Mouse (Mus musculus): Measurements from ENCODE around the gene S100a3.

S100a3 gene

DNA sequence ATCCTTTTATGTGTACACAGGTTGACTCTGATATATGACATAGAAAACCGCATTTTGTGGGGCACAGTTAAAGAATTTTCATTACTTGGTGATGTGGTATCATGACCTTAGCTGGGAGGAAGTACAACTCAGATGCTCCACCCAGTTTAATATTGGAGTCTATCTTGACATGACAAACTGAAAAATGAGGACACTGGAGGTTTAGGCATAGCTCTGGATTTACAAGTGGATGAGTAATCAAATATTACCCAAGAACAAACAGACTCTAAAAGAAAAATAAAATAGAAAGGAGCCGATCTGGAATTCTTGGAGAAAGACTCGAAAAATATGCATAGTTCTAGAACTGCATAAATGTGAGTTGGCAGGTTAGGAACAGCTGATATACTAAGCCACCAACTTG, 14.9 kb downstream of the S100a3 start:
- DNase-seq = no peak

DNA sequence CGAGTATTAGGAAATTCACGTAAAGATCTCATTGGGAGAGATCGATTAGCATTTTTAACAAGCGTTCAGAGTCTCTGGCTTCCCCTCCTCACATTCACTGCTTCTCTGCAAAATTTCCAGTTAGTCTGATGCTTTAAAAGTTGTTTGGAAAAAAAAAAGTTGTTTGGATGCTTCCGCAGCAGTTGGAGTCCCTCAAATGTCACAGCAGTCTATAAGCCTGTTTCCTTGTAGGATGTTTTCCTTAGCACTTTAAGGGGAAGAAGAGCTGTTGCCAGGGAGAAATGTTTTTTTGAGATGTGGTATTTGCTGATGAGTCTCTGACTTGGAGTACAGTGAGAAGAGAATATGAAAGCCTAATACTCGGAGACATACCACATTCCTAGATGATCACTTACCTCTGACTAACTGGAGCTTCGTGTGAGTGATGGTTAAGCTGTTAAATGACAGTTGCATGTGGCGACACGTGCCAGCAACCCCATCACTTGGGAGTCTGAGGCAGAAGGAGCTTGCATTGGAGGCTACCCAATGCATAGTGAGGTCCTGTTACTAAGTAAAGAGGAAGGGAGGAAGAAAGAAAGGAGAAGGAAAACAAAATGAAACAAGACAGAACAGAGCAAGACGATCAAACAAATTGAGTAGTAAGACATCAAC, 16.1 kb downstream of the S100a3 start:
- peak; percentile 46 for DNase-seq

GRCm38 (mm10) chr3:90579433-90579832, 19.1 kb downstream of the S100a3 start:
- no peak for DNase-seq

DNA sequence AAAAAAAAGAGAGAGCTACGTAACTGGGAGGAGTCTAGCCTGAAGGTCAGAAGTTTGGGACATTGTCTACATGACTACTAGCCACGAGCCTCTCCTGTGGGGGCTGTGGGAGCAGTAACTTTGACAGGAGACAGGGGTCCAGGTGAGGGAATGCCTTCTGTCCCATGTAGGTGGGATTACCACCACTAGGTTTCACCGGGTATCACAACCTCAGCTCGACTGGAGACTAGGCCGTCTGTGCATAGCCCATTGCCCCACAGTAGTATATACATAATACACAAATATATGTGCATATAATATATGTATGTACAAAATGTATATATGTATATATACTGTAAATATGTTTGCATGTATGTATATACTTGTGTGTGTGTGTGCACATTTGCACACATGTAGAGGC, 20.8 kb downstream of the S100a3 start:
- no peak for DNase-seq

DNA sequence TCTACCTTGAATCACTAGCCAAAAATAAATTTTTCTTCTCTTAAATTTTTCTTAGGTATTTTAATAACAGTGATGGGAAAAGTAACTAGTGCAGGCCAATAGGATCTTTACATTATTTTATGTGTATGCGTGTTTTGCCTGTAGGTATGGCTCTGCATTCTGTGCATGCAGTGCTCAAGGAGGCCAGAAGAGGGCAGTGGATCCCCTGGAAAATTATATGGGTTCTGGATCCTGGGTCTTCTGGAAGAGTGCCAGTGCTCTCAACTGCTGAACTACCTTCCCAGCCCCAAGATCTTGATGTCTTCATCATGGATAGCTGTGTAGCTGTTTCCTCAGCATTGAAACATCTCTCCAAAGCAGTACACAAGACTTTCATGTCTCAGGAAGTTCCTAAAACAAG, 21.8 kb downstream of the S100a3 start:
- DNase-seq = no peak

GRCm38 (mm10) chr3:90582556-90582955, 22.2 kb downstream of the S100a3 start:
- no peak for DNase-seq

DNA sequence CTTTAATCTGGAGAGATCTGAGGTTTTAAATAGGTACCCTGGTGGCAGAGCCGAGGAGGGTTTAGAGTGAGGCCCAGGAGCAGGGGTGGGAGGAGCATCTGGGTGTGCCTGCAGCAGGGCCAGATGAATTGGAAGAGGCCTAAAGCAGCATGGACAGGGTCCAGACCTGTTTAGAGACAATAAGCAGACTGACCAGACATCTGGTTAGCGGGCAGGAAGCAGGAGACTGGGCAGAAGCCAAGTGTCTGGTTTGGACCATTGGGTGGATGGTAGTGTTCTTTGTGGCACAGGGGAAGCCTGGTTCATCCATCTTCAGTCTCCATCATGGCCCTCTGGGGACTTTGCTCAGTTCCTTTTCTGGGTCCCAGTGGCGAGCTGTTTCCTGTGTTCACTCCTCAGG, 23.5 kb downstream of the S100a3 start:
- peak; percentile 41 for DNase-seq

DNA sequence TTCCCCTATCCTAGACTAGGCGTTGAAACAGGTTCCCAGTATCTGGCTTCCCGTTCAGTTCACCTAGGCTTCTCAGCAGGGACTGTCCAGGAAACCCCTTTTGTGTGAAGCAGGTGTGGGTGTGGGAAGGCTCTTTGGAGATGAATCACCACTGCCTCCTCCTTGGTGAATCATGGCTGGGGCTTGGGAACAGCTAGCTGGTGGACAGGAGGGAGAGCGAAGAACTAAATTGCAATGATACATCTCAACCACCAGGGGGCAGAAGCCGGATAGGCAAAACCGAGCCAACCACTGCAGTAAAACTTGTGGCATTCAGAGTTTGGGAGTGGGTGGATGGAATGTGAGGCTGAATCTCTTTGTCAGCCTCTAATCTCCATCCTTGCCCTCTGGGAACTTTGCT, 25.2 kb downstream of the S100a3 start:
- peak; percentile 64 for DNase-seq

DNA sequence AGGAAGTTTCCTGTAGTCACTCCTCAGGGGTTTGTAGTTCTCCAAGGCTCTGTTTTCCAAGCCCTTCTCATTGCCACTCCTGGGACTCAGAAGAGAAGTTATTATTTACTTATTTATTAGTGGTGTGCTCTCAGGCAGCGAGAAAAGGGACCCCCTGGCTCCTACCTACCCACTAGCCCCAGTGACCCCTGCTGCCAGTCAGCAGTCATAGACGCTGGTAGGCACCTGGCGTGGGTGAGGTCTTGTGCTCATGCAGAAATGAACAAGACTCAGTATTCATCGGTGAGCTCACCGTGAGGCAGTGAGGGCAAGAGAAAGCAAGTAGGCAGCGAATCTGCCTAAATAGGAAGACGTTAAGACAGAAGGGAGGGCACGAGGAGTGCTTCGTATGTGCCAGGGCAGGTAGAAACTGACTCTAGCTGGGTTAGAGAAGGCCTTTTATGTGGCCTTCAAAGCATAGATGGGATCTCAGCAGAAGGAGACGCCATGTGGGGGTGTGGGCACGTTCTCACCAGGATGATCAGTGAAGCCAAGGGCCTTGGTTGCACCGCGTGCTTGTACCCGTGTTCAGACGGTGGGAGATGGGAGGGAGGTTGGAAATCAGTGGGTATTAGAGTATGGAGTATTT, 25.8 kb downstream of the S100a3 start:
- no peak for DNase-seq

DNA sequence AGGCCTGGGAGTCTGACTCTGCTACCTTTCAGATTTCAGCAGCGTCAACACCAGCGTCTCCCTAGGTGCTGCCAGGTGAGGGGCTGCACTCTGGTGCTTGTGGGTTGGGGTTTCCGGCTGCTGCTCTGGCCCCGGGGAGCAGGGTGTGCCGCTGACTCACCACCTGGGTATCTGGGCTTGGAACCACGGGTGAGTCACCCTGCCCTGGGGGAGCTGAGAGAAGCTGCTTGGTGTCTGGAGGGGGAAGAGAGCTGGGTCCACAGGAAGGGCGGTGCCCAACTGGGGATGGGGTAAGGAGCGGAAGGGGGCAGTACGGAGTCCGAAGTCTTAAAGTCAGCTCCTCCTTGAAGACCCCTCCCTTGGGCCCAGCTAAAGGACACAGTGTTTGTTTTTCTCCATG, 26.5 kb downstream of the S100a3 start:
- peak; percentile 42 for DNase-seq

DNA sequence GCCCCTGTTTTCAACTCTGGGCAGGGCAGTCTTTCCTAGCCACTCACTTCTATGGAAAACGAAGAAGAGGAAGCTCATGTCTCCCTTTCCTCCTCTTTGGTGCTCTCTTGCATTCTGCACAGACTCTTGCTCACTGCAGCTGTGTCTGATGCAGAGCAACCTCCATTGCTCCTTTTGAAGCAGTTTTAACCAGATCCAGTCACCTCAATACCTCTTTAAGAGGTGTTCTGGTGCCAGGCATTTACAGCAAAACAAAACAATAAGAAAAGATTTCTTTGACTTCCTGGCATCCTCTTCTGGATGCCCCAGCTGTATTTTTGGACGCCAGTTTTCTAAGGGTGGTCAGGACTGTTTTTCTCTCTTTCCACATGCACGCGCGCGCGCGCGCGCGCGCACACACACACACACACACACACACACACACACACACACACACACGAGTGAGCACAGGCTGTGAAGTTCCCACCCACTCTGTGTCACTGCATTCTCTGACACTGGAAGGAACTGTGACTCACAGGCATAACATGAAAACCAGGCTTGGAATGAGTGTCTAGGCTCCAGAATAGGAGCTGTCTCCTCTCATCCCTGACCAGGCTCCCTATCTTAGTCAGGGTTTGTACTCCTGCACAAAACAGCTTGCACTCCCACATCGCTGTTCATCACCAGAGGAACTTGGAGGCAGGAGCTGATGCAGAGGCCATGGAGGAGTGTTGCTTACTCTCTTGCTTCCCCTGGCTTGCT, 27.2 kb downstream of the S100a3 start:
- DNase-seq = no peak

DNA sequence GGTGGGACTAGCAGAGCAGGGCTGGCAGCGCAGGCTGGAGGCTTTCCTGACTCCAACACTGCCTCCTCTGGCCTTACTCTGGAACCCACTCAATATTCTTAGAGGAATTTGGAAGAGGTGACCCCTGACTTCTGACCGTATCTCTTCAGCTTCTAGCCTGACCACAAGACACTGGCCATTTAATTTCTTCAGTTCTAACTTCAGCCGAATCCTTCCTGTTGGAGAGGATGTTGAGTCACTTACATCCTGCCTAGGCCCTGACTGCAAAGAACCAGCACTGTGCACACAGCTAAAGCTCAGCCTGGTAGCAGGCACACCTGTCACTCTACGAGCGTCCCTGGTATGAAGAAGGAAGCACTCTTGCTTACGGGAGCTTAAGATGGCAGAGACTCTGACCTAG, 29.0 kb downstream of the S100a3 start:
- no peak for DNase-seq

DNA sequence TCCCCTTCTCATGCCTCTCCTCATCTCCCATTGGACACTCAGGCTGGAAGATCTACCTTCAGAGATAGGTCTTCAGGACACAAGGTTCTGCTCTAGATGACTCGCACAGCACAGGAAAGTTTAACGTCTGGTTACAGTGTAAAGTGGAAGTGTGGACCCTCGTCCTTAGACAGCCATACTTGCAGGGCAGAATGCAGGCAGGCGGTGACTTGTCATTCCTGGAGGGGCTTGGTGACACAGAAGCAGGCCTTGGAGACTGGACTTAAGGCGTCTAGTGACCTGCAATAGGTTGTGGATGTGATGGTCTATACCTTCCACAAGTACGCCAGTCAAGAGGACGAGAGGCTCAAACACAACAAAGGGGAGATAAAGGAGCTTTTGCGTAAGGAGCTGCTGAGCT, 29.6 kb downstream of the S100a3 start, which contains the start of gene S100a2:
S100a2 (plus strand) TSS at position 301 of the 400 bp plus-strand sequence.
- DNase-seq = no peak

- no peak for DNase-seq
Observed at GRCm38 (mm10) chr3:90594466-90594865, 34.1 kb downstream of the S100a3 start.

DNA sequence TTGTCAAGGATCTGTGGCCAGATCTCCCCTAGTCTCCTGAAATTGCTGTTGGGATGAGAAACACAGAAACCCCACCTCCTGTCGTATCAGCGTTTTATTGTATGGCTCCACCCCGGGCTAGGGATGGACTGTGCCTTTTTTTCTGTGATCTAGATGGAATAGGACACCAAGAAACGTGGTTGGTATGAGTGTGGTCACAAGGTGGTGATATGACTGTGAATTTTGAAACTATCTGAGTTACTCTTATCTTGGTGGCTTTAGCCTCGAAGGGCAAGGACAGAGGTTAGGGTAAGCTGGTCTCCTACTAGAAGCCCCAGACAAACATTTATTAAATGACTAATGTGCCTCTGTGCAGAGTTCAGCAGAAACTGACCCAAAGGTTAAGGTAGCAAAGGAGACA, 35.2 kb downstream of the S100a3 start:
- no peak for DNase-seq

DNA sequence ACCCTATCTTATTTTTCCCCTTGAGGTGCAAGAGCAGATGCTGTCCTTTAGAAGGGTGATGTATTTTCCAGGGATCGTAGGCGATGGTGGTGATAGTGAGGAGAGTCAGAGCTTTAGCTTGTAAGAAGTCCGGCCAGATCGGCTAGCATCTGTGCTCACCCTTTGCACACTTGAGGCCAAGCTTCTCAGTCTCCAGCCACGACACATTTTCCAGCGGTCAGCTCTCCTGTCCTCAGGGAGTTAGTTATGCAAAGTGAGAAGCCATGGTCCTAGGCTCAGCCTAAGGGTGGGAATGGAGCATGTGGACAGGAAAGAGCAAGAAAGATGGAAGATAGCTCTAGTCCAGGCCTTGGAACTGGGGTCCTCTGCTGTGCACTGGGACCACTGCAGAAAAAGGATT, 36.4 kb downstream of the S100a3 start:
- no peak for DNase-seq

DNA sequence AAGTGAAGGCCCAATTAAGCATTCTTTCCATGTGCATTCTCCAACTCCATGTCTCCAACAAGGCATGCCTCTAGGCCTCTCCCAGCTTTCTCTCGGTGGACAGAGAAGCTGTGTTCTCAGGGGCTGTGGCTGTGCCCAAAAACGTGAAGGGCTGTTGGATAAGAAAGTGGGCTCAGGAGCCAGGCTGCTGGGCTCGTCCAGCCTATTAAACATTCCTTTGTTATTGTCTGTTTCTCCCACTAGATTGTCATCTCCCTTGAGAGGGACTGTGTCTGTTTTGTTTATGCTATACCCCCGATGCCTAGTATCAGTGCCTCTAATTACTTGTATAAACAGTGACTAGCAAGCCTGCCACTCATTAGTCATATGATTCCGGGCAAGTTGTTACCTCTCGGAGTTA, 37.4 kb downstream of the S100a3 start:
- no peak for DNase-seq

DNA sequence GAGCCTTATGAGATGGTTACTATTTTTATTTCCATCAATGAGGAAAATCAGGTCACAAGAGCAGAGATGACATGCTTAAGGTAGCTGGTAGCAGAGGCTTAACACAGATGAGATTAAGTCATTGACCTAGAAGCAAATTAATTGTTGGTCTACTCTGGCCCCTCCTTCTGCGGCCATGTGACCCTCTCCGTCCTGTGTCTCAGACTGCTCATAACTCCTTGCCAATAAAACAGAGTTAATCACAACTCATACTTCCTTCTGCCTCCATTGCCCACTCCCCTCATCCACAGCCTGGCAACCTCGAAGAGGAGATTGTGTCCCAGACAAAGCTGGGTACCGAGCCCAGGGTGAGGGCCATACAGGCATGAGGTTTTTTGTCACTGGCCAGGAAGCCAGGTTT, 37.8 kb downstream of the S100a3 start:
- DNase-seq = no peak

DNA sequence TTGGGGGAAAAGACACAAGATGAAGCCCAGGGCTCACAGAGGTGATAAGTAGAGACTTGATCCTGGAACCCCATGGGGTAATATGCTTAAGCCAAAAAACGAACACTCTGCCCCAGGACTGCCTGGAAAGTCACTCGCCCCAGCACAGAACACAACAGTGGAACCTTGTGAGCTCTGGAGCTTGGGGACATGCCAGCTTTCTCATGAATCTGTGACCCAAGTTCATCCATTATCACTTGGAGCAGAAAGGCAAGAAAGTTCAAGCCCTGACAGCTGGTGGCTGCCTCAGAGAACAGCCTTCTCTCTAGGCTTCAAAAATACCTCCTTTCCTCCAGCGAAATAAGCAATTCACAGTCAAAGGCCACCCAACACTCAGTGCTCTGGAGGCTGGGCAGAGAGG, 39.0 kb downstream of the S100a3 start:
- peak; percentile 56 for DNase-seq

- no peak for DNase-seq
Observed at GRCm38 (mm10) chr3:90600036-90600435, 39.7 kb downstream of the S100a3 start.

GRCm38 (mm10) chr3:90600458-90601195, 40.2 kb downstream of the S100a3 start:
- DNase-seq = no peak

- no peak for DNase-seq
Observed at GRCm38 (mm10) chr3:90601486-90602110, 41.2 kb downstream of the S100a3 start, which contains the start of gene Gm42674. Gm42674 (plus strand) TSS chr3:90601904.

- no peak for DNase-seq
Observed at GRCm38 (mm10) chr3:90603623-90604022, 43.2 kb downstream of the S100a3 start, which contains the start of gene S100a4. S100a4 (plus strand) TSS chr3:90603771.
